Mouse (Mus musculus) MEL-GATA-1-ER (cell line): ENCODE data around the gene Neurog1.

ENCODE experiments used
- DNase-seq: peaks from one replicate; pipeline ENCODE4 v3.0.0-alpha.2; 2012; ENCODE audit warnings: low read depth; ENCODE audit errors: extremely low read depth

Neurog1 gene

DNA sequence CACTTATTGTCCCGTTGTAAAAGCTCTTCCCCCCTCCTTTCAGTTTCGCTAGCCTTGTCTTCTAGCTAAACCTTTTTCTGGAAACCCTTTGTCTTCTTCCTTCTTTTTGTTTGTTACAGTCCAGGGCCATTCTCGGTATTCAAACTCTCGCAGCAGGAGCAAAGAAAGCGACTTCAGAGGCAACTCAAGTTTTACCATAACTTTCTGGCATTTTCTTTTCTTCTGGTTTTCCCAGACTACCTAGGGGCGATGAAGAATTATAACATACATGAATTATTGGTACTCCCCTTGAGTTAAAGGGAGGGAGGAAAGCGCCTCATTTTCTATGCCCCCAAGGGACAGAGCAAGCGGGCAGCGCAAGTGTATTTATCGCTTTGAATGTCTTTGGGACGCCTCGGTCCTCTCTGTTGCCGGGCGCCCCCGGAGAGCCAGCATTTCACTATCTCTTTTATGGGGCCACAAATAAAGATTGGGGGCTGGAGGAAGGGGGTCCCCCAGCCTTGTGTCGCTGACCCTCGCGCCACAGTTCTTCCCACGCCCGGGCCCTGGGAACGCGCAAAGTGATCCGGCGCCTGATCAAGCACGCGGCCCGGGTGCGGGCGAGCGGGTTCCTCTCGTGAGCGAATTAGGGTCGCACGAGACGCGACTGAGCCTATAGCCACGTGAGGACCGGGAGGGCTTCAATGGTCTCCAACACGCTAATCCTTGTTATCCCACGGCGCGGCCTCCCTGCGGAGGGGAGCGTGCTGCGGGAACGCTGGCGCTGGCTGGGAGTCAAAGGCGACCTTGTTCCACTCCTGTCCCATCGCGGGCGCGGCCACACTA is 6.4 kb upstream of the Neurog1 start:
- DNase-seq, result no peak

DNA sequence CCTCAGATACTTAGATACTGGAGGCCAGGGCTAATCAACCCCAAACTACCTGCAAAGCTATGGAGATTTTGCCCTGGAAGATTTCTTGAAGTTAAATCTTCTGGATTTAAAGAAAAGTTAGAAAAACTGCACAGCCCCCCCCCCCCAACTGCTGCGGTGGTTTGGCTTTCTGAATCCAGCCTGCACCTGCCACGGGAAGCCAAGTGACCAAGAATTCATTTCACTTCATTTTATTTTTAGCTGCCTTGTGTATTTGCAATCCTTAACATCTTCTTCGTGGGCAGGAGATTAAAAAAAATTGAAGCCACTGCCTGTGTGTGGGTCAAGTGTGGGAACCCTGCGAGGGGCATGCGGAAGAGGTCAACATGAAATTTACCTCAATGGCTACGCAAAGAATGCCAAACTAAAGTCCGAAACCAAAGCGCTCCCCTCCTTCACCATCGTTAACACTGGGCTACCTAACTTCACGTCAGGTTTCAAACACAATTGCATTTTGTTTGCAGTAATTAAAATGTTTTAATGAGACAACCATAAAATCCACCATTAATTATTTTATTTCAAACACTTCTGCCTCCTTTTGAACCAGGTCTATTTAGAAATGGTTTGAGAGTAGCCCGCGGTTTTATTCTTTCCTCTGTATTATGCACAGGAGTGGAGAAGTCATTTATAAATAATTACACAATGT is 5.6 kb upstream of the Neurog1 start:
- no peak for DNase-seq

DNA sequence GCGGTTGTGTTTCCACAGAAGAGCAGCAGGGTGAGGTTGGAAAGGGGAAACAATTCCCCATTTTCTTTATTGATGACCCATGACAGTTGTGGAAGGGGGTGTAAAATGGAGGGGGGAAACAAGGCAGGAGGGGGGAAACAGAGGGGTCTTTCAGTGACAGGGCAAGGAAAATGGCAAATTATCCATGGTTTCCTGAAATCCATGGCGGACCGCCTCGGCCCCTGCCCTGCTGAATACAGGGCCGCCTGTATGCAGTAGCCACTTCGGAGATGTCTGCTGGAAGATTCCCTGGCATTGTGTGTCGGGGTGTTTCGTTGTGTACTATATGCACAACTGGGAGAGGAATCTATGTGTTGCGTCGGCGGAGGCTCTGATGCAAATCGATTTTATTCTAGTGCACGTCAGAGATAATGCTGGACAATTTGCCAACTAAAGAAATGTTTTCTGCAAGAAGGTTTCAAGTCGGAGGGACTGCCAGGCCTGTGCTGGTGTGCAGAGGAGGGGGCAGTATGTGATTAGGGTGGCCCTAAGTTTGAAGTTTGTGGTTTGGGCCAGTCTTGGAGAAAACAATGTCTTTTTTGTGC is 4.8 kb upstream of the Neurog1 start:
- DNase-seq, result no peak

DNA sequence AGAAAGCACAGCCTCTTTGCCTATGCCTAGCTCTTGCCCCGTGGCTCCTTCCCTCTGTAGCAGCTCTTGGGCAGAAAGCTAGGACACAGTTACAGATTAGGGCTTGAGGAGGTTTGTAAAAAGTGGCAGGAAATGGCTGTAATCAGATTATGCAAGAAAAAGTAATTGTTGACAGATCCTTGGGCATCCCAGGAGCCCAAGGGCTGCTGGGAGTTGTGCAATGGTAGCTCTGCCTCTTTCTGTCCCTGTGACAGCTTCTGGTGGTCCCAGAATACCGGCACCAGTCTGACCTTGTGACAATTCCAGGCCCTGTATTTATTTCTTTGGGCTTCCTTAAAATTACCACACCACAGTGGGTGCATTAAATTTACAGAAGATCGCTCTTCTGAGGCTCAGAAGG is 1.4 kb upstream of the Neurog1 start:
- DNase-seq, result no peak

DNA sequence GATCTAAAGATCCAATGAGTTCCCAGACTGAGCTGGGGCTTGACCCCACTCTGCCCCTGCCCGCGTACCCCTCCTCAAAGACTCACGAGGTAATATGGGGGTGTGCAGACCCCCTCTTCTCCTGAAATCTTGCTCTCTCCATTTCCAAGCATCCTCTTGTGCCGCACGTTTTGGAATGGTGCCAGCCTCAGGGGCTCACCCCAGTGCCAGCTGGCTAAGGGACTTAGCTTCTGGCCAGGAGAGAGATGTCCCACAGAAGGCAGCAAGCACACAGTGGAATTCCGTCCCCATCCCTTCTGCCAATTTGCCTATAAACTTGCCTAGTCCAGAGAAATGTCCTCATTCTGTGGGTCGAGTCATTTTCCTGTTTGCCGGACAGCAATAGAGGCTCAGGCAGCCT is 820 bp upstream of the Neurog1 start:
- DNase-seq, result no peak

DNA sequence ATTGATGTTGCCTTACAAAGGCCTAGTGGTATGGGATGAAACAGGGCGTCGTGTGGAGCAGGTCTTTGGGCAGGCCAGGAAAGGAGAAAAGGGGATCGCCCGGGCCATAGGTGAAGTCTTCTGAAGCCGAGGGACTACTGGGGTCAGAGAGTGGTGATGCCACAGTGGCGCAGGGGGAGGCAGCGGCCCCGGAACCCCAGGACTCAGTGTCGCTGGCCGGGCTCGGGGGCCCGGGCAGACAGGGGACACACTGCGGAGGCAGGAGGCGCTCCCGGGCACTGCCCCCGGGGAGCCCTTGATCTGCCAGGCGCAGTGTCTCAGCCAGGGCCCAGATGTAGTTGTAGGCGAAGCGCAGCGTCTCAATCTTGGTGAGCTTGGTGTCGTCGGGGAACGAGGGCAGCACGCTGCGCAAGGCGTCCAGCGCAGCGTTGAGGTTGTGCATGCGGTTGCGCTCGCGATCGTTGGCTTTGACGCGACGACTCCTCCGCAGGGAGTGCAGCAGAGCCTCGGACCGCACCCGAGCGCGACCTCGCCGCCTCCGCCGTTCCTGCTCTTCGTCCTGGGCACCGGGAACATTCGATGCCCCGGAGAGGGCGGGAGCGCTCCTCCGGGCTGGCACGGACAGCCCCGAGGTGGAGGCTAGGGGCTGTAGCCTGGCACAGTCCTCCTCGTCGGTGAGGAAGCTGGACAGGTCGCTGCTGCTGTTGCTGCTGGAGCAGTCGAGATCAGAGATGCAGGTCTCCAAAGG is 613 bp downstream of the Neurog1 start:
- DNase-seq, result no peak

DNA sequence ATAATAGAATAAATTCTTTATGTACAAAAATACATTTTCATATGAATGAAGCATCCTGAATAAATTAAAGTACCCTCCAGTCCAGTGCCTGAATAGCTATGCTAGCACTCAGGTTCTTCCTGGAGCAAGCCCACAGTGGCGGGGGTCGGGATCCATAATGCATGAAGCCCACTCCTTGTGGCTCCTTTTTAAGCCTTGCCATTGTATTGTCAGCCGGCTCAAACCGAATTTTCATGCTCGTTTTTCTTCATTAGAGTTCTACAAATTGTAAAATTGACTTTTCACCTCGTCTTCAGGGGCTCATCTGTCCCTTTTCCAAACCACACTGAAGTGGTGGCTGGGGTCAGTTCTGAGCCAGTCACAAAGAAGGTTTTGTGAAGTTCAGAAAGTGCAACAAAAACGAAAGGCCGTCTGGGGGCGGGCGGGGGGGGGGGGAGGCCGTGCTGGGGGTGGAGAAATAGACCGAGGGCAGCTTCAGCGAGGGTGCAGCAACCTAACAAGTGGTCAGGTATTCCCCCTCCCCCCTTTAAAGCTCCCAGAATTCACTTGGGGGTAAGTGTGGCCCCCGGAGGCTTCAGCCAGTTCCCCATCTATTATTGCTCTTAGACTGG is 1.3 kb downstream of the Neurog1 start:
- no peak for DNase-seq

DNA sequence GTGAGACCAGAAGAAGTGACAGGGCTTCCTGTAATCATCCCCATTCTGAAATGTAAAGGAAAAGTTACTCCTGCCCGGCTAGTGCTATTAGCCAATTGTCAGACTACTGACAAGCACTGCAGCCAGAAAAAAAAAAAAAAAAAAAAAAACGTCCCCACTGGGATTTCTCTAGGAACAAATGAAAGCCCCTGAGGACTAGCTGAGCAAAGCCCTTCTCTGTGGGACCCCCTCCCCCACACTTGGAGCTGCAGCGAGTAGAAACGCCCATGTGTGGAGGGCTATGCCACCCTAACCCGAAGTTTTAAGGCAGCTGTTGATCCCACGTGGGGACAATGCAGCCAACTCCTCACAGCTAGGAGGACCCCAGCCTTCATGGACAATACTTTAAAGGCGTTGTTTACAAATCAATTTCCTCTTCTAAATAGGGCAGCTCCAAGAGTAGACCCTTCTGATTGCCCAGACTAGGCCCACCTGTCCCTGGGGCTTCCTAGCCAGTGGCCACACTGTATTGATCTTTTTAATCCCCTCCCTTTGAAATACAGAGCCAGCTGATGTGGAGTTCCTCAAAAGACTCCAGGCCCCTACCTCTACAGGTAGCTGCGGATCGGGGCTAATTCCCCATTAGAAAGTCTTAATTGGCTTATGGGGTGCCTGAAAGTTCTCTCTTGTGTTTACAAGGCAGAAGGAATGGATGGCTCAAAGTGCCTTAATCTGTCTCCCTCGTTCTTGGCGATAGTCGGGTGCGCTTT is 2.2 kb downstream of the Neurog1 start:
- DNase-seq, result no peak

DNA sequence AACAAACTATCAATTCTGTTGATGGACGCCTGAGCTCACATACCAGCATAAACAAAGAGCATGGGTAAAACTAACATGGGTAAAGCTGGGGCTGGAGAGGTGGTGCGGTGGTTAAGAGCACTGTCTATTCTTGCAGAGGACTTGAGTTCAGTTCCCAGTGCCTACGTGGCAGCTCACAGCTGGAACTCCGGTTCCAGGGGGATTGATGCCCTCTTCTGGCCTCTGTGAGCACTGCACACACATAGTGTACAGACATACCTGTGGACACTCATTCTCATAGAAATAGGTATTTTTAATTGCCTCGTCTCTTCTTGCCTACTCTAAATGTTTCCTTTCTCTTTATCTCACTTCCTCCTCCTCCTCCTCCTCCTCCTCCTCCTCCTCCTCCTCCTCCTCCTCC is 8.9 kb downstream of the Neurog1 start:
- no peak for DNase-seq

DNA sequence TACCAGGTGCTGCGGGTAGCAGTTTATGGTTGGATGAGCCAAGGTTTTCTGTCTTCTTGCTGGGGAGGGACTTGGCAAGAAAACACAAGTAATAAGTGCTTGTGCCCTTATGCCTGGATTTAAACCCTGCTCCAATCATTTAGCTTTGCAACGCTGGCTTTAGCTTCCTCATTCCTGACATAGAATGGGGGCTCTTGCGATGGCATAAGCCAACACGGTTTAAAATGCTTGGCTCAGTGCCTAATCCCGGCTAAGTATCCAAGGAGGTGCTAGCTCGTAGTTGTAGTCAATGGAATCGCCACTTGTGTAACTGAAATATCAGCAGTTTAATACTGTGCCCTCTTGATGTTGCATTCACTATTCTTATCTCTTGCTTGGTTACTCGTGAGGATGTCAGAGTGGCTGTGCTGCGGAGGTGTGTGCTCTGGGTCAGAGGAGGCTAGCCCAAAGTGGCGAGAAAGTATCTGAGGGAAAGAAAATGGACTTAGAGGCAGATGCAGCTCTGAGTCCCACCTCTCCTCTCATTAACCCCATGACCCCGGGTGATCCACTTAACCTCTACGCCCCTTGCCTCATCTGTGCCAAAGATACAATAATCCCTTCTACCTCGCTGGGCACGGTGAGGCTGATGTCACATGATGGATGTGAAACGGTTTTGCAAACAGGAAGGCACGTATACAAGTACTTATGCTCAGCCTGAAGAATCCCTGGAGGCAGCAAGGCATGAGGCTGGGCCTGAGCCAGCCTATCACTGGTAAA is 11.8 kb downstream of the Neurog1 start:
- no peak for DNase-seq

DNA sequence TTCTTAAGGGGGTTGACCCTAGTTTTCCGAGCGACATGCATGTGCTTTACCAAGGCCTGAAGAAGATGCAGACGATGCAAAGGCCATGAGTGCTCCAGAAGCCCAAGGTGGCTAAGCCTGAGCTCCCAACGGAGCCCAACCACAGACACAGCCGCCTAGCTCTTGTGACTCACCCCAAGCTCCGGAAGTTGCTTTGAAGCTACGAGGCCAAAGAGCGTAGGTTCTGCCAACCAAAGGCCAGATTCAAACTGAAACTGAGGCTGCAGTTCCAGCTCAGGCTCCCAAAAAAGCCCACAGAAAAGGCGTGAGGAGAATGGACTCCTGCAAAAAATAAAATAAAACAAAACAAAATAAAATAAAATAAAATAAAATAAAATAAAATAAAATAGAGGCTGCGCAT is 14.1 kb downstream of the Neurog1 start:
- no peak for DNase-seq

DNA sequence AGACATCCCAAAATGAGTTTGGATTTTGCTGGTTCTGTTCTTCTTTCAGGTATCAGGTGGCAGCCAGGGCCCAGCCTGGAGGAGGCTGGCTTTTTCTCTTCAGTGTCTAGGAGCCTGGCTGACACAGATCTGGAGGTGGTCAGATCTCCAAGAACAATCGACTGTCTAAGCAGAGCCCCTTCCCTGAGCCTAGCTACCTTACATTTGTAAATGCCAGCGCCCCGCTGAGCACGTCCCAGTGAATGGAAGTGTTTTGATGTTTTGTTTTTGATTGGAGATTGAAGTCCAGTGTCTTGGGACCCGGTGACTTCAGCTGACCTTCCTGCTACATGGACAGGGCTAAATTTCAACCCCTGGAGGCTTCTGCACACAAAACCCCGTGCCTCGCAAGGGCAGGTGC is 15.8 kb downstream of the Neurog1 start:
- DNase-seq, result no peak

DNA sequence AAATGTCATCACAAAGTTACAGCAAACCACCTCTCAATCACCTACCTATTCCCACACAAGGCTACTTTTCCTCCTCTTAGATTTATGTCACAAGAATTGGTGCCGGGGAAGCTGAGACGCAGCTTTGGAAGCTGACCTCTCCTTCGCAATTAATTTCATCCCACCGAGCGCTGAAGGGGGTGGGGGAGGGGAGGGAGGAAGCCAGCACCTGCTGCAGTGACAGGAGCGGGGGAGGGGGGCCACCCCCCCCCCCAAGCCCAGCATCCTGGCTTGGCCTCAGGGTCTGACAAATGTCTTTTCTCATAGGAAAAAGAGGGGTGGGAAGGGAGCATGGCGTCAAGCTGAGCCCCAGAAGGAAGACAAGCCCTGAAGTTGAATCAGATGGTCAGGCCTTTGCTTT is 23.2 kb downstream of the Neurog1 start:
- DNase-seq, result no peak

DNA sequence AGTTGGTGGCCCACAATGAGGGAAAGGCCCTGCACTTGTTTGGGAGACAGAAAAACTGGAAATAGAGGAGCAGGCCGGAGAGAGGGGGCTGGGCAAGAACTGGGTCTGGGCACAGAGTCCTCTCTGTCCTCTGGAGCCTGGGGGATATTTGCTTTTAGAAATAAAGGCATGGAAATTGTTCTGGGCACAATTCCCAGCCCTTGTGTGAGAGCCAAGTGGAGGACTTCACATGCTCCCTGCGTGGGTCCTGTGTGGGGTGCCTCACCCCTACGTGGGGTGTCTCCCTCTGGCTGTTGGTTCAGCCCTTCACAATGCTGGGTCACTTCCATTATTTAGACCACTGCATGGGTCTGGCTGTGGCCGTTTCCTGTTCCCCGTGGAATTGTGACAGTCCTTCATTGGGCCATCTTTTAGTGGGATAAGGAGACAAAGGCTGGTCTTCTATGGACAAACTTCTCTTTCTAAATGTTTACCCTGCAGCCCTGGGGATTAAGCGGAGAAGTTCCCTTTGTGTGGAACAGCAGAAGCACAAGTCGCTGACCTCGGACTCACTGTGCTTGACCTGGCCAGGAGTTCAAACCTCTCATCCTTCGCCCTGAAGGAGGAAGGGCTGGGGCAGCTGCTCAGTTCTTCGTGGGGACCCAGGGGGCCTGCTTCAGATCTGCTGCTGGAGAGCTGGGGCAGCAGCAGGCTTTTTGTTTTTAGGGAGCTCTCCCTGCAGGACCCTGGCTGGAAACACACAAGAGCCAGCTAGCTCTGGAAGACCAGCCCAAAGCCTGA is 25.6 kb downstream of the Neurog1 start:
- no peak for DNase-seq

DNA sequence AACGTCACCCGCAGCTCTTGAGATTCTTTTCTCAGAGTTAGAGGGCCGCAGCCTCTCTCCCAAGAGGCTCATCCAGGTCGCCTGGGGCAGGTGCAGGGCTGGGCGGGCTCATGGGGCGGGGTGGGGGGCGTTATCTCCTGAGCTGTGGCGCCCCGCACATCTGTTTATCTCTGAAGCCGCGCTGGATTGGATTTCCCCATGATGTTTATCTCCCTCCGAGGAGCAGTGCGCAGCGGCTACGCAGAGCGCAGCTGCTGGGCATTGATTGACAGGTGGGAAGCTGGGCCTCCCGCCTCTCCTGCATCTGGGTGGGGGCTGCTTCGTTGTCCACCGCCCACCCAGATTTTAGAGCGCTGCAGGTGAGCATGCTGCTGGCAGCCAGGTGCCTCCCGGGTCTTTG is 28.3 kb downstream of the Neurog1 start:
- DNase-seq, result no peak

DNA sequence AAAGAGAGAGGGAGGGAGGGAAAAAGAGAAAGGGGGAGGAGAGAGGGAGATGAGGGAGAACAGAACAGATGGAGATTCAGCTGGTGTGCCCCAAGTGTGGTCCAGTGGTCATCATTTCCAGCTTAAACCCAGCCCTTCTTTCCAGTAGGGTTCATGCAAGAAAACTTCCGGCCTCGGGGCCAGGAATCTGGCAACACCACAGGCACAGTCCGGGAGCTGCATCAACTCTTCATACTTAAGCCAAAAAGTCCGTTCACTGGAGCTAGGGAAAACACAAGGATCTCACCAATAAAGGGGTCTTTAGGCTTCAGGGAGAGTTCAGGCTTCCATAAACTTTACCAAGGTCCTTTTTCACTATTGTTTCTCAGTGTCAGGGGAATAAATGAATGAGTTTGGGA is 29.1 kb downstream of the Neurog1 start:
- DNase-seq, result no peak

DNA sequence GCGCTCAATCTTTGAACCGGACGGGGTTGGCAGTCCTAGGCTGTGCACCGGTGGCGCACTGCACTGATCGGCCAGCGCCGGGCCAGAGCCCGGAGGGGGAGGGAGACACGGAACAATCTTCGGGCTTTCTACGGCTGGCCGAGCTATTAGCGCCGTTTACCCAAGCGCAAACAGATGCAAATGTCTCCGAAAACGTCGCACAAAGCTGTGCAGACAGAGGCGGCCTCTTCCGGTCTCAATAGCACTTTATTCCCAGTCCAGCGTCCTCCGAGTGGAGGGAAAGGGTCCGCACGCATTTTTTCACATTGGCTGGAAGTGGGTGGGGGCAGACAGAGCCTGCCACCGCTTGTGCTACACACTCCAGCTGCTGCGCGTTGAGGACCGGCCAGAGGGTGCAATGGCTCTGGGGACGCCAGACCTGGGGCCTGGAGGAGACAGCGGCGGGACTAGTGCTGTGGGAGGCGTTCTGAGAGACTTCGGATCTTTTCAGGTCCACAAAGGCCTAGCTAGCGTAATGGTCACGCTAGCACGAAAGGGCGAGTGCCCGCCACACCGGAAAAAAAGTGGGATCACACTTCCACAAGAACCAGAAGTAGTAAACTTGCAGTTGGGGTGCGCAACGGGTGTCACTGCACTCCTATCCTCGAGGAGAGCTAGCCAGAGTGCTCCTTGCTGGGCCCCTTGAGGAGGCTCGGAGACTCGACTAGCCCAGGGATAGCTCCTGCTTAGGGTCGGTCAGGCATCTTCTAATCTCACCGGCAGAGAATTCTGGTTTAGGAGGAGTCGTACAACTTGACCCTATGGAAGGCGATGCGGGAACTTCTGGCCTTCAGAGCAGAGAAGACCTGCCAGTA is 29.7 kb downstream of the Neurog1 start:
- DNase-seq, result no peak

DNA sequence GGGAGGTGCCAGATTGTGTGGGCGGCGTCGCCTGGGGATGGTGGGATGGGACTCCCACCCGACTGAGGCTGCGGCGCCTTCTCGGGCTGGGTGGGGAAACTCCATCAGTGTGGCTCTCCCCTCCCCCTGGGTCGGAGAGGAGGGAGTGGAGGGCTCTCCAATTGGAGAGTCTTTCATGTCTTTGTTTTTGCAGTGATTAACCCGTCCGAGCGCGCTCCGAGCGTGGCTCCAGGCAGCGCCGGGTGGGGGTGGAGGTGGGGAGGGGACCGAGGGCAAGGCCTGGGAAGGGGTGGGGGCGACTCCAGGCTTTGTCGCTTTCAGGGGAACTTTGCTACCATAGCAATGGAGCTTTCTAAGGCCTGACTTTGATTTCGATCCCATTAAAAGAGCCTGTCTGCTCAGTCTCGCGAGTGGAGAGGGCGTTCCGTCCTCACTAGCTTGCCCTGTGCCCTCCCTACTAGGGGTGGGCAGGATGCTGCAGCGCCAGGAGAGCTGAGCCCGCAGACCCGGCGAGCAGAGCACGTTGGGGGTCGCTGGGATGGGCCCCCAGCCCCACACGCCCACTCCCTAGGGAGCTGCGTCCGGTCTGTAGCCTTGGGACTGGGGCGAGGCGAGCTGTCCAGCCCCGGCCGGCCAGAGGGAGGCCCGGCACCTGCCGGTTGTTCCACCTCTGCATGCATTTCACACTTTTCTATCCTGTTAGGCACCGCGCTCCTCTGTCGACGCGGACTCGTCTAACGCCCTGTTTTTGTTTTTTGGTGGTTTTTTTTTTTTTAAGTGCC is 30.6 kb downstream of the Neurog1 start:
- no peak for DNase-seq
